Mouse (Mus musculus) limb, embryonic 14.5 days (tissue): ENCODE results near the gene Setdb1. TPM values are rescaled to one million over a fixed set of nuclear protein-coding genes. Genes with fewer than 3 reads are reported as not detected.

Source experiments
- ATAC-seq: fragments of 200-750 bp; cut with Nextera tagmentation; 2 replicates; pipeline ENCODE4 v1.8.0; 2017; ENCODE audit warnings: low read depth, moderate number of reproducible peaks, moderate TSS enrichment; ENCODE audit not compliant: low FRiP score
- DNase-seq: peaks from one replicate; pipeline ENCODE4 v3.0.0-alpha.2; 2015; ENCODE audit warnings: low spot score
- H3K27ac ChIP-seq: fragments of 300-500 bp; sonication (generic); replicated peaks from 2 replicates; pipeline ENCODE4 v1.5.1; 2014; ENCODE audit warnings: low read depth, mild to moderate bottlenecking, low read length, moderate library complexity, mixed read lengths
- H3K27me3 ChIP-seq: fragments of 300-500 bp; sonication (generic); 2 replicates; pipeline ENCODE4 v1.6.1; 2014; ENCODE audit warnings: low read length, mixed read lengths; ENCODE audit not compliant: control insufficient read depth, insufficient read depth
- H3K36me3 ChIP-seq: fragments of 300-500 bp; sonication (generic); 2 replicates; pipeline ENCODE4 v1.6.1; 2014; ENCODE audit warnings: mild to moderate bottlenecking, low read length, moderate library complexity, mixed read lengths; ENCODE audit not compliant: control insufficient read depth, insufficient read depth
- H3K4me1 ChIP-seq: fragments of 300-500 bp; sonication (generic); 2 replicates; pipeline ENCODE4 v1.6.1; 2014; ENCODE audit warnings: antibody characterized with exemption, low read length, mixed read lengths; ENCODE audit not compliant: control insufficient read depth, insufficient read depth
- H3K4me2 ChIP-seq: fragments of 300-500 bp; sonication (generic); replicated peaks from 2 replicates; pipeline ENCODE4 v1.6.1; 2014; ENCODE audit warnings: low read depth, mild to moderate bottlenecking, low read length, moderate library complexity; ENCODE audit not compliant: severe bottlenecking
- H3K4me3 ChIP-seq: fragments of 300-500 bp; sonication (generic); replicated peaks from 2 replicates; pipeline ENCODE4 v1.5.1; 2014; ENCODE audit warnings: low read length
- H3K9ac ChIP-seq: fragments of 300-500 bp; sonication (generic); 2 replicates; pipeline ENCODE4 v1.6.1; 2014; ENCODE audit warnings: mild to moderate bottlenecking, low read depth, low read length, moderate library complexity; ENCODE audit not compliant: severe bottlenecking
- H3K9me3 ChIP-seq: fragments of 300-500 bp; sonication (generic); 2 replicates; pipeline ENCODE4 v1.6.1; 2016; ENCODE audit warnings: low read length; ENCODE audit not compliant: control insufficient read depth
- POLR2A ChIP-seq: fragments of 200-500 bp; IDR thresholded peaks from 2 replicates; pipeline ENCODE4 v1.8.0; 2012; ENCODE audit warnings: inconsistent platforms, mild to moderate bottlenecking, moderate library complexity, borderline replicate concordance; ENCODE audit not compliant: insufficient read depth, insufficient read length; ENCODE audit errors: extremely low read depth
- WGBS: fragments of 180-500 bp; shearing (Covaris S2); extraction: QIAGEN DNeasy Blood & Tissue Kit; methylation state at CpG from one replicate; pipeline ENCODE4 v1.1.7; 2014; 5-methylcytosine and 5-hydroxymethylcytosine counted together
- polyA plus RNA-seq, 2 experiments: library from polyadenylated mRNA; depleted of rRNA in 1 of 2; stranded (reverse) in 1 of 2; unstranded in 1 of 2; fragments of >200 nt; fragmentation: Nextera tagmentation in 1 of 2; extraction: Ambion mirVana in 1 of 2; gene quantifications; 2 replicates each; pipeline versions ENCODE4 v1.2.1 to v1.2.3; 2012 to 2014

Gene Setdb1
- polyA plus RNA-seq, 2 experiments = 44.2 to 56.2 TPM

- H3K9ac ChIP-seq = no peak overlapping the region
- no peaks in the 10 kb centered on the region for H3K4me1 ChIP-seq
- H3K36me3 ChIP-seq = peaks cover 89% of the 10 kb centered on the region
- no peaks in the 10 kb centered on the region for H3K9me3 ChIP-seq
- H3K4me2 ChIP-seq = no peak overlapping the region
- DNase-seq = no peak
- no peak for TF ChIP-seq POLR2A
- H3K27ac ChIP-seq = no peak overlapping the region
- WGBS = 93% methylated on average over 1 of the region's 1 CpGs
- H3K4me3 ChIP-seq = no peak overlapping the region
- no peaks in the 10 kb centered on the region for H3K27me3 ChIP-seq
- no peak for ATAC-seq
Observed at GRCm38 (mm10) chr3:95328803-95329404, 28.1 kb downstream of the Setdb1 start.

- TF ChIP-seq POLR2A = no peak
- Histone ChIP-seq H3K4me3 (no peak overlapping the region), H3K9me3 (no peaks in the 10 kb centered on the region), H3K9ac (no peak overlapping the region), H3K27me3 (no peaks in the 10 kb centered on the region), H3K27ac (no peak overlapping the region), H3K36me3 (peaks cover 99% of the 10 kb centered on the region), H3K4me1 (no peaks in the 10 kb centered on the region), H3K4me2 (no peak overlapping the region)
- WGBS = 91% methylated on average over 6 of the region's 6 CpGs
- DNase-seq = no peak
- no peak for ATAC-seq
Observed at GRCm38 (mm10) chr3:95324454-95325144, 32.4 kb downstream of the Setdb1 start.

GRCm38 (mm10) chr3:95323429-95323828 is 33.6 kb downstream of the Setdb1 start:
- peaks cover 4% of the 10 kb centered on the region; the same call in 1 of the 2 replicates for H3K4me1 ChIP-seq
- no peak overlapping the region for H3K27ac ChIP-seq
- no peaks in the 10 kb centered on the region for H3K27me3 ChIP-seq
- H3K4me2 ChIP-seq = no peak overlapping the region
- no peak for ATAC-seq
- H3K36me3 ChIP-seq = peaks cover 92% of the 10 kb centered on the region
- no peak for DNase-seq
- H3K4me3 ChIP-seq = no peak overlapping the region
- WGBS = 91% methylated on average over 3 of the region's 3 CpGs
- no peaks in the 10 kb centered on the region for H3K9me3 ChIP-seq
- TF ChIP-seq POLR2A = no peak
- H3K9ac ChIP-seq = no peak overlapping the region

GRCm38 (mm10) chr3:95319701-95320625 is 37.0 kb downstream of the Setdb1 start:
- ATAC-seq = no peak
- peaks cover 57% of the 10 kb centered on the region for H3K36me3 ChIP-seq
- H3K4me3 ChIP-seq = no peak overlapping the region
- H3K9ac ChIP-seq = no peak overlapping the region
- no peak overlapping the region for H3K4me2 ChIP-seq
- no peaks in the 10 kb centered on the region for H3K9me3 ChIP-seq
- 76% methylated on average over 12 of the region's 12 CpGs for WGBS
- TF ChIP-seq POLR2A = no peak
- no peaks in the 10 kb centered on the region for H3K27me3 ChIP-seq
- DNase-seq = no peak
- H3K4me1 ChIP-seq = peaks cover 23% of the 10 kb centered on the region
- no peak overlapping the region for H3K27ac ChIP-seq

GRCm38 (mm10) chr3:95319110-95319509 is 37.9 kb downstream of the Setdb1 start:
- no peak overlapping the region for H3K4me3 ChIP-seq
- H3K4me2 ChIP-seq = no peak overlapping the region
- ATAC-seq = no peak
- DNase-seq = no peak
- H3K27me3 ChIP-seq = no peaks in the 10 kb centered on the region
- H3K27ac ChIP-seq = no peak overlapping the region
- H3K9me3 ChIP-seq = no peaks in the 10 kb centered on the region
- no peak for TF ChIP-seq POLR2A
- peaks cover 23% of the 10 kb centered on the region for H3K4me1 ChIP-seq
- WGBS = 69% methylated on average over 2 of the region's 2 CpGs
- no peak overlapping the region for H3K9ac ChIP-seq
- peaks cover 49% of the 10 kb centered on the region for H3K36me3 ChIP-seq
